In the genomic region with DNA sequence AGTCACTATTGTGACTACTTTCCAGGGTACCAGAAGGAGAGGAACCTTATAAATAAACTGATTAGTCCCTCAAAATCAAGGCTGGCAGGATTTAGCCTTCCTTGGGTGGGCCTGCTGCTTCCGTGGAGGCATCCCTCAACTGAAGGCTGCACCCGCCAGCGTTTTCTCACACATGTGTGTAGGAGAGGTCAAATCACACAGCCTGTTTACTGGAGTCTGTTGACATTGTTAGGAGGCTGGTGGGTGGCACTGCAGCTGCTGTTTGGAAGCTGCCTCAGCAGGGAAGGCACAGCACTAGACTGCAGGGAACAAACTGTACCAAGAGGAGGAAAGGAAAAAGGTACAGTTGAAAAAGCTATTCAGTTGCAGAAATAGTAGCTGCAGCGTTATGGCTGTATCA, we compare ENCODE assay signal across 13 mouse cellular contexts.
DNase-seq lines count a peak whose midpoint lies in the region; ATAC-seq lines count a peak whose summit lies in the region.
"Had no signal": no experiment of that assay in that cellular context is flagged by ENCODE, and none has a peak within 500 bp of the region (broad histone marks: within the 10 kb centered on the region; RNA-seq: fewer than 3 reads in every experiment).

No protein-coding gene starts in this region.

- no peak overlapping the region for H3K27ac ChIP-seq in forebrain, embryonic 15.5 days (replicated peaks)
- H3K27ac ChIP-seq in forebrain, embryonic 11.5 days (ENCODE audit: low read depth, low read length) = no peak overlapping the region

- DNase-seq in forebrain, embryonic 11.5 days (ENCODE audit: low spot score) = no peak
- peak; percentile 52 to 59 for DNase-seq in frontal cortex, adult 2 months (ENCODE audit: extremely low spot score in 1 of 2, low spot score in 1 of 2)
- DNase-seq in layer of hippocampus, postnatal 36 days = peak; percentile 64 to 68
- DNase-seq in right cerebral cortex, adult 2 months (ENCODE audit: low spot score in 2 of 2) = peak; percentile 67 to 68
- no peak for DNase-seq in testis, postnatal 10 days (ENCODE audit: low spot score)
- no peak for DNase-seq in lung, postnatal 4 days
- no peak for DNase-seq in spleen, postnatal 14 days (ENCODE audit: low spot score in 2 of 2)
- DNase-seq: cerebellum, postnatal 36 days; heart, adult 11 months; heart, postnatal 14 days; lung, adult 18-20 months had no signal

- no peak overlapping the region for H3K4me3 ChIP-seq in forebrain, embryonic 15.5 days
- H3K4me3 ChIP-seq in forebrain, embryonic 11.5 days (ENCODE audit: low read depth, low read length) = no peak overlapping the region

- no peak overlapping the region for H3K4me2 ChIP-seq in forebrain, embryonic 15.5 days (replicated peaks)
- no peak overlapping the region for H3K4me2 ChIP-seq in forebrain, embryonic 11.5 days (ENCODE audit: low read depth, low read length, severe bottlenecking)

- peak; percentile 68 for ATAC-seq in forebrain, embryonic 15.5 days (replicated peaks)
- no peak for ATAC-seq in forebrain, embryonic 11.5 days (replicated peaks; ENCODE audit: low FRiP score)
- ATAC-seq: intestine, postnatal 0 days had no signal

- no peaks in the 10 kb centered on the region for H3K27me3 ChIP-seq in forebrain, embryonic 15.5 days
- no peaks in the 10 kb centered on the region for H3K27me3 ChIP-seq in forebrain, embryonic 11.5 days (ENCODE audit: control insufficient read depth, insufficient read depth, low read length)

- 29% methylated on average over 4 of the region's 4 CpGs for WGBS in forebrain, embryonic 15.5 days
- WGBS in forebrain, embryonic 11.5 days = 51% methylated on average over 4 of the region's 4 CpGs

- no peaks in the 10 kb centered on the region for H3K36me3 ChIP-seq in forebrain, embryonic 15.5 days
- H3K36me3 ChIP-seq in forebrain, embryonic 11.5 days (ENCODE audit: control insufficient read depth, insufficient read depth, low read length) = no peaks in the 10 kb centered on the region

- 0 out of 2 replicates have a peak overlapping the region, but pooled peaks have one; percentile 14 for H3K9ac ChIP-seq in forebrain, embryonic 15.5 days (replicated peaks)
- no peak overlapping the region for H3K9ac ChIP-seq in forebrain, embryonic 11.5 days (ENCODE audit: low read length)

- peaks cover 16% of the 10 kb centered on the region for H3K4me1 ChIP-seq in forebrain, embryonic 15.5 days
- H3K4me1 ChIP-seq in forebrain, embryonic 11.5 days (replicated peaks; ENCODE audit: control insufficient read depth, insufficient read depth, low read length) = no peaks in the 10 kb centered on the region

- H3K9me3 ChIP-seq in forebrain, embryonic 15.5 days = no peaks in the 10 kb centered on the region
- no peaks in the 10 kb centered on the region for H3K9me3 ChIP-seq in forebrain, embryonic 11.5 days (ENCODE audit: control insufficient read depth, low read length)

Comparison
In these comparisons a context has a peak if more than half of its experiments do, and no peak if none do; other contexts are left out.
1. DNase-seq: peak in frontal cortex, adult 2 months (2 of 2), layer of hippocampus, postnatal 36 days (2 of 2) and right cerebral cortex, adult 2 months (2 of 2); none in forebrain, embryonic 11.5 days (single experiment), testis, postnatal 10 days (single experiment), lung, postnatal 4 days (0 of 2) and spleen, postnatal 14 days (0 of 2).